Mouse (Mus musculus) retina, postnatal 1 day (tissue): ENCODE measurements at regions not wholly inside any gene's neighbourhood (a gene's known extent, or its start where the extent isn't known, plus 50 kb on each side); places are given as distances from the start of the nearest gene placed in this dataset.

Experiments
- DNase-seq: peaks from one replicate; pipeline ENCODE4 v3.0.0-alpha.2; 2012

DNA sequence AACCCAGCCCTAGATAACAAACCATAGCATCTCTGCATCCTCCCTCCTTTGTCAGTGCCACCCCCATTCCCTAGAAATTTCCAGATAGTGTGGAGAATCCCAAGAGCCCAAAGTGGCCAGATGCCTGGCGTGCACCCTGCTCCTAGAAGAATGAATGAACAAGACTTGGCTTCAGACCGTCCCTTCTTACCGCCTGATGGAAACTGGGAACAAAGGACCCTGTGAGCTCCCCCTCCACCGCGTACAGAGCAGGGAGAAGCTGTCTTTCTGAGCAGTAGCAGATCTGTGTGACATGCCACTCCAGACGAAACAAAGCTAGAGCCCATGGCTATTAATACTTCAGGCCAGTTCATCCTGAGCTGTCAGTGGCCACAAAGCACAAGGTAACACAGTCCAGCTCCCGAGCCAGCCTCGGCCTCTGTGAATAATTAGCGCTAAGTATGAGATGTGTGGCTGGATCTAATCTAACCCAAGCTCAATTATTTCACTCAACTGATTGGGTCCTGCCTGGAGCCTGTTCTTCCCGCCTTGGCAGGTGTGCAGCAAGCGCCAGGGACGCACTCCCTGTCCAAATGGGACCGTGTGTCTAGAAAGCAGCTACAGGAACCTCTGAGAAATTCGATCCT lies 111.6 kb downstream of the Cxcl12 start:
- DNase-seq: peak; percentile 28

- DNase-seq: no peak
These were observed 112.6 kb downstream of the Cxcl12 start for GRCm38 (mm10) chr6:117280911-117281310.

- DNase-seq: no peak
These were observed 115.3 kb downstream of the Cxcl12 start for GRCm38 (mm10) chr6:117283616-117284015.

DNA sequence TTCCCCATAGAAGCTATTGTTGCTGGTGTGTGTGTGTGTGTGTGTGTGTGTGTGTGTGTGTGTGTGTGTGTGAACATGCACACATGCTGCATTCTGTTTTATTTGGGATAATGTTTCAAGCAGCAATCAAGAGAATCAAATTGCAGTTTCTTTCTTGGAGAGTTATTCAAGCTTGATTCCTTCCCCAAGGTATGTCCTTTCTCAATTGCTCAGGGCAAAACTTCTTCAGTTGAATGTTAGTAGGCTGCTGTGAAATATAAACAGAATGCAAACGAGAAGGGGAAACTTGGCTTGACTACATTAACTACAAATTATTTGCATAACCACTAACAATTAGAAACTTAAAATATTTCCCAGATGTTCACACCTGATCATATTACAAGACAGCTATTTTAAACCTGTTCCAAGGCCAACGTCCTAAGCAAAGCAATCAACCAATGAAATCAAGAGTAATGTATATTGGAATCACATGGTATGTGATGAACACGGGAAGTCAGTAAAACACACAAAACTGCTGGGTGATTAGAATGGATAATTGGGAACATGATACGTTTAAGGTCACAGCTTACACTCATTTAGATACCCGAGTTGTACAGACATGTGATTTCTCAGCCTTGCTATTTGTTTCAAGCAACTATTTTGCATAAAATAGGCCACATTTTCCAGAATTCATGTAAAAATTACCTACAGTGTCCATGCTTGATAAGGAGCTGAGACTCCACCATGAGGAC lies 116.2 kb downstream of the Cxcl12 start:
- no peak for DNase-seq

GRCm38 (mm10) chr6:117287396-117287795 lies 119.1 kb downstream of the Cxcl12 start:
- no peak for DNase-seq

DNA sequence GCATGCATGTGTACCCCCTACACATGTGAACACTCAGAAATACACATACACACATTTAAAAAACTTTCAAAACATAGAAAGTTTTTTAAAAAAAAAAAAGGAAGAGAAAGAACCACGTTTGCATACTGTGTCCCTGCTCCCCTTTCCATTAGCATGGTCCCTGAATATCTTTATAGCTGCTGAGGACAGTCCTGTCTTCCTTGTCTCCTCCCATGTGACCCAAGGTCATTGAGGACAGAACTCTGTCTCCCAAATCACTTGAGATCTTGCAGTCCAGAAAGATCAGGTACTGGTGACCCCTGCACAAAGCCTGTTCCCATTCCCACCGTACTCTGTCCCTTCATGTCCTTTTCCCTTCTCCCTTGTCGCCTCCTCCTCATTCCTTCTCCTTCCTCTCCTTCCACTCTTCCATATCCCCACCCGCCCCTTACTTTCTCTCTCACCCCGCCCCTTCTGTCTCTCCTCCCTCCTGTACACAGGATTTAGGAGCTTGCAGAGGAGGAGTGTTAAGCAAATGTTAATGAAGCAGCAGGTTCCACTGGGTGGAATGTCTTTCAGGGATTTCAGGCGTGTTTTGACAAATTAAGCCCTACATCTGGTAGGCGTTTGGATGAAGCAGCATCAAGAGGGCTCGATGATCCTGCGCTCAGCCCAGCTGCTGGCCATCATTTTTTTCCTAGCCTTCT lies 125.6 kb downstream of the Cxcl12 start:
- DNase-seq: no peak

DNA sequence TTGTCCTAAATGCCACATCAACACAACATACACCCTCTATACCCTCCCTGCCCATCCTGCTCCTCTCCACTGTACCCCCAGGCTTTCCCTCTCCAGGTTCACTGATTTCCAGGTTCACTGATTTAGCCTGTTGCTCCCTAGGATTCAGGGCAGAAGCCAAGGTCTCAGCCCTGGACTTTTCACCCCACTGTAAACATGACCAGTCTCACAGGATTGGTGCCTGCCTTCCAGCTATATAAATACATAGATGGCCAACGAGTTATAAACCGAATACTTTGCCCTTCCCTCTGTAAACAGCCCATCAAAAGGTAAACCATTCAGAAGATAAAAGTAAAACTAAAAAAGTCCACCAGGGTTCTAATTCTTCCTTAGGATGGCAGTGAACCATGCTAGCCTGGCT lies 129.6 kb downstream of the Cxcl12 start:
- no peak for DNase-seq

- no peak for DNase-seq
These were observed 131.4 kb downstream of the Cxcl12 start for GRCm38 (mm10) chr6:117299503-117300288.

GRCm38 (mm10) chr6:117303361-117303760 lies 135.0 kb downstream of the Cxcl12 start:
- DNase-seq: no peak

DNA sequence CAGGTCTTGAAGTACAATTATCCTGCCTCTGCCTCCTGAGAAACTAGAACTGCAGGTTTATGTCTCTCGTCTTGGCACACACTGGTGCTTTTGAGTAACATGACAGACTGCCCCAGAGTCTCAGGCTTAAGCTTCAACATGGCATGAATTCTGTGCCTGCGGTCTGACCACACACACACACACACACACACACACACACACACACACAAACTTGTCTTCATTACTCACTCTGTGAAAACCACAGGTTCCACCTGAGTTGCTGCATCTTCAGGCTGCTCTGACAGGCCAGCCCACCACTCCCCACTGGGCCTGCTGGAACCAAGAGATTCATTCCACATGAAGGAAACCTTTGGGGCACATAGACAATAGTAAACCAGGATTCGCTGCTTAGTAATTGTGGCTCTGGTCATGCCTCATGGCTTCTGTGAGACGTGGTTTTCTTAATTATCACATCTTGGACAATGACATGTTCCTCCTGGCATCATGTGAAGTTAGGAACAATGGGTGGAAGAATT lies 137.5 kb downstream of the Cxcl12 start:
- no peak for DNase-seq

- DNase-seq: no peak
These were observed 140.3 kb downstream of the Cxcl12 start for GRCm38 (mm10) chr6:117308636-117309035.

GRCm38 (mm10) chr6:117312891-117313781 lies 144.8 kb downstream of the Cxcl12 start:
- DNase-seq: no peak

GRCm38 (mm10) chr6:117313944-117314566 lies 145.7 kb downstream of the Cxcl12 start:
- DNase-seq: no peak

- no peak for DNase-seq
These were observed 155.0 kb downstream of the Cxcl12 start for GRCm38 (mm10) chr6:117323301-117323700.

DNA sequence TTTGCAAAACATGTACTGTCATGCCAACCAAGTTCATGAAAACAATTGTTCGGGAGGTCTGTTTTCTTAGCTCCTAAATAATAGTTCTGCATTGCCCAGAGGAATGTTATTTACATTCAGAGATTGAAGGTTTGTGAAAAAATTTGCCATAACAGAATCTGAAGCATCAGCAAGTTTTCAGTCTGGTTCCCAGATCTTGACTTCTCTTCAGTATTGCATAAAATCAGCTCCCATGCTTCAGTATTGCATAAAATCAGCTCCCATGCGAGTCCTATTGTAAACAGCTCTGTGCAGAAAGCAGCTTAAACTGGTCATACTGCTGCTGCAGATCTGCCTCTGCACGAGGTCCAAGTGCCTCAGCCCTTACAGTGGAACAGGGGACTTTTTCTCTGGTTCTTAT lies 155.5 kb downstream of the Cxcl12 start:
- no peak for DNase-seq

DNA sequence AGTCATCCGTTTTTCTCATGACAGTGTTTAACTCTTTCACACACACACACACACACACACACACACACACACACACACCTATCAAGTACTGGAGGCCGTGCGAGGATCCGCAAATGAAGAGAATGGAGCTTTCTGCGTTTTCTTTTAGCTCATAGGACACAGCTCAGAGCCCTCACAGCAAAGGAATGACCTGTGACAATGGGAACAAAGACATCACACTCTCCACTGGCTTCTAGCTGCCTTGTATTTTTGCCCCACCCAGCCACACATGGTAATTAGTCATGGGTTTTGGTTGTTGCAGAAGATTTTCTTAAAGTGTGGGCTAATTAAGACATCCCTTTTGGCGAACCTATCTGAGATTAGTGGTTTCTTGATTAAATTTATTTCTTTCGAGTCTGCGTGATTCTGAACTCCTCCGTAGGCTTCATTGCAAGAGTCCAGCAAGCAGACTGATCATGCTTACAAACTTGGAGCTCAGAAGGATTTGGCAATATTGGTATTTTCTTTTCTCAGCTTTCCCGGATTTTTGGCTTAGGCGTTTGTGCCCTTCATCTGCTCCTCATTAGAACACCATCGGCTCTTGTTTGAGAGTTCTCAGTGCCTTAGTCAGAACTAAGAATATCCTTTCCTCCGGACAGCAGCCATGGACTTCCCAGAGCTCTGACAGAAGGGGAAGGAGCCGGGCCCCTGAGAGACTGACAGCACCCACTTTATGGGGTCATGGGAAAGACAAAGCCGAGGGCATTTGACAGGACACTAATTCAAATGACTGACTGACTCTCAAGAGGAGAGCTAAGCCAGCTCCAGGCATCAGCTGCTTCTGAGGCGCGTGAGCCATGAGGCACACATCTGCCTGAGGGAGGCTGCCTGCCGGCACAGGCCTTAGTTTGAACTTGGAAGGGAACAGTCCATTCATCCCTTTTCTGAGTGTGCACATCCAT lies 158.8 kb downstream of the Cxcl12 start:
- peak; percentile 19 for DNase-seq

DNA sequence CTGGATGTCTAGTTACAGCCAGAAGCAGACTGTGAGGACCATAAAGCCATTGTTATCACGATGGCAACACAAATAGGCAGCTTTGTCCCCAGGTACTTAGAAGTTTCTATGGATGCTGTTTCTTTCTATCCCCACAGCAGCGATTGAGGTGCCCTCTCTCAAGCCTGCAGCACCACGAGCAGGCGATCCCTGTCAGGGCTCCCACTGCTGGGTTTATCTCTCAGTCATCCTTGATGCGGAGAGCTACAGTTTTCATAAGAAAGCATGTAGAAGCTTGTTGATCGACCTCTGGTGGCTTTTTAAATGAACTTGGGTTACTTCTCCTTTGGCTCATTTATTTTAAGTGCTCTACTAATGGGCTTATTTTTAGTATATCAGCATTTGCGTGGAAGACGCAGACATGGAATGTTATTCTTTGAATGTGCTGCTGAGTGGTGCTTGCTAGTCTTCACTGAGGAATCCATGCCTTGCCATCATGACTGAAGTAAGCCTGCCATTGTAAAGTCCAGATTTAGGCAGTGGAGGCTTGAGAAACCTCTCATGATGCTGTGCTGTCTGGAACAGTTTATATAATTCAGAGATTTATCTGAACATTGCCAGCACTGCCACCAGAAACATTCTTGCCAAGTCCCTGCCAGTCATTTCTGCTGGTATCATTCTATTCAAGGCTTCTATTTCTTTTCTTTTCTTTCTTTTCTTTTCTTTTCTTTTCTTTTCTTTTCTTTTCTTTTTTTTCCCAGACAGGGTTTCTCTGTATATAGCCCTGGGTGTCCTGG lies 161.0 kb downstream of the Cxcl12 start:
- DNase-seq: no peak

DNA sequence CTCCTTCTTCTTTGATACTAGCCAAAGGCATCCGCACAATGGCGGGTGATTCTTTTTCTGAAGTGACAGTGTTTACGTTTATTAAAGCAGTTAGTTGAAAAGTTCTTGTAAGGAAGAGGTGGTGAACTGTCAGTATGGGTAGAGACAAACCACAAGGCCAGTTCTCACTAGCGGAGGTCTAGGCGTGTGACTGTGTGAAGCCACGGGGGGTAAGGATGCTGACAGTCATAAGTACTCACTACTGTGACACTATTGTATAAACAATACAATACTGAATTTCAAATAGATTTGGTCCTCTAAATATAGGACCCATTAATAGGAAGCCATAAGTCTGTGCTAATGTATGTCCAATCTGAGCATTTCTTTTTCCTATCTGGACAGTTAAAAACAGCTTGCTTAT lies 161.9 kb downstream of the Cxcl12 start:
- no peak for DNase-seq

DNA sequence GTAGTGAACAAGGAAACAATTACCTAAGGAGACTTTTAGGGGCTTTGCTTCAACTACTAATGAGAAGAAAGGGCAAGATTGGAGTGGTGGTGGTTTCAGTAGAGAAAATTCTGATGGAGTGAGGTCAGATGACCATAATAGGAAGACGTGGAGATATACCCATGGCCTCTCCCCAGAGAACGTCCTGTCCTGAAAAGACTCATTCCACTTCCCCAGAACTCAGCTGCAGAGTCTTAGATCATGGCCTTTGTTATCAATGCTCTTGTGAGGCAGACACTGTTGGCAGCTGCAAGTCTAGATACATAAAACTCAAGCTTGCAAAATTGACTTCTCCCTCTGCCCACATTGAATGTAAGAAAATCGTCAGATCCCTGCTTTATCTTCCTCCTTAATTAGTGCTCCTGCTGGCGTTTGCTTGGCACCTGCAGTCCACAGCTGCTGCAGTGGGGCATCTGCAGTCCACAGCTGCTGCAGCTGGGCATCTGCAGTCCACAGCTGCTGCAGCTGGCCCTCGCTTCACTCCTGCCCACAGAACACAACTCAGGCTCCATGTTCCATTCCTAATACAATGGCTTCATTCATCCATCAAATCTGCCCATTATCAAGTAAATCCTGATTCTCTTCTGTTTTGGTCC lies 162.5 kb downstream of the Cxcl12 start:
- peak; percentile 32 for DNase-seq
